Comparison of ENCODE assay signal across 18 mouse cellular contexts in the genomic region with DNA sequence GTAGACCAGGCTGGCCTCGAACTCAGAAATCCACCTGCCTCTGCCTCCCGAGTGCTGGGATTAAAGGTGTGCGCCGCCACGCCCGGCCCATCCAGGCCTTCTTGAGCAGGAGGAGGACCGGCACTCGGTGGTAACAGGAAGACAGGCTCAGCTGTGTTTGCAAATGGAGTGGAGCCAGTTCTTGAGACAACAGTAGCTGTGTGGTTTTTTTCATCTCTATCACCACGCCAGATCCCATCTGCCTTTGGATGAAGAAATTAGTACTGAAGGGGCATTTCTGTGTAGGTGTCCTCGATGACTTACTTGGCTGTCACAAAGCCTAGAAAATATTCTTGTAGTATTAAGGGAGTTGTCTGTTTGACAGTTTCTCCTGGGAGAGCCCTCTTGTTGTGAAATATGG. TPM values are rescaled to one million over a fixed set of nuclear protein-coding genes. Genes with fewer than 3 reads are reported as not detected.
DNase-seq lines count a peak whose midpoint lies in the region; TF ChIP-seq lines count a peak whose summit lies in the region.
"Had no signal": no experiment of that assay in that cellular context is flagged by ENCODE, and none has a peak within 500 bp of the region (broad histone marks: within the 10 kb centered on the region; RNA-seq: fewer than 3 reads in every experiment).

No protein-coding gene starts in this region.

- H3K4me1 ChIP-seq in thymus, adult 2 months (replicated peaks; ENCODE audit: control insufficient read depth, insufficient read depth, low read length): peaks cover 12% of the 10 kb centered on the region
- no peaks in the 10 kb centered on the region for H3K4me1 ChIP-seq in limb, embryonic 10.5 days
- H3K4me1 ChIP-seq: limb, embryonic 13.5 days had no signal

- no peak for TF ChIP-seq CTCF in thymus, adult 2 months (IDR thresholded peaks at IDR 0.05; ENCODE audit: borderline replicate concordance, control insufficient read depth, extremely low read depth, insufficient read depth, low read length, poor library complexity)

- no peak for TF ChIP-seq POLR2A in thymus, adult 2 months (IDR thresholded peaks at IDR 0.05; ENCODE audit: control insufficient read depth, extremely low read depth, insufficient read depth, low read length, poor library complexity)

- H3K27ac ChIP-seq in thymus, adult 2 months (ENCODE audit: control insufficient read depth, insufficient read depth, low read length): no peak overlapping the region
- no peak overlapping the region for H3K27ac ChIP-seq in limb, embryonic 10.5 days
- H3K27ac ChIP-seq: hindbrain, postnatal 0 days; limb, embryonic 13.5 days had no signal

- DNase-seq in layer of hippocampus, adult 11-12 months (ENCODE audit: low spot score): peak; percentile 35
- no peak for DNase-seq in layer of hippocampus, postnatal 10 days (ENCODE audit: low spot score in 2 of 2)
- peak; percentile 18 for DNase-seq in thymus, adult 2 months
- DNase-seq in thymus, adult 18-20 months: no peak
- peak; percentile 18 for DNase-seq in layer of hippocampus, adult 9-10 months (ENCODE audit: low spot score)
- peak; percentile 49 for DNase-seq in telencephalon, adult 2 months (ENCODE audit: low read depth, low spot score)
- DNase-seq in limb, embryonic 10.5 days (ENCODE audit: low spot score): no peak
- DNase-seq in gastrocnemius, postnatal 4 days (ENCODE audit: low spot score in 2 of 2): no peak
- DNase-seq: adrenal gland, adult 8-10 months; cerebellum, adult 18-20 months; gastrocnemius, postnatal 14 days; heart, postnatal 36 days; kidney, adult 18-20 months; kidney, postnatal 36 days; lung, embryonic 14.5 days had no signal

- H3K9me3 ChIP-seq in limb, embryonic 10.5 days (replicated peaks): no peaks in the 10 kb centered on the region
- H3K9me3 ChIP-seq: G1E; limb, embryonic 13.5 days had no signal

- no peaks in the 10 kb centered on the region for H3K27me3 ChIP-seq in thymus, adult 2 months (ENCODE audit: control insufficient read depth, insufficient read depth, low read length)
- no peaks in the 10 kb centered on the region for H3K27me3 ChIP-seq in limb, embryonic 10.5 days (ENCODE audit: low read depth, poor library complexity, severe bottlenecking)
- H3K27me3 ChIP-seq: limb, embryonic 13.5 days had no signal

- H3K36me3 ChIP-seq in thymus, adult 2 months (ENCODE audit: control insufficient read depth, insufficient read depth, low read length): no peaks in the 10 kb centered on the region
- peaks cover 59% of the 10 kb centered on the region for H3K36me3 ChIP-seq in limb, embryonic 10.5 days

- H3K4me3 ChIP-seq in thymus, adult 2 months (ENCODE audit: control insufficient read depth, insufficient read depth, low read length): no peak overlapping the region
- H3K4me3 ChIP-seq in limb, embryonic 10.5 days: no peak overlapping the region
- H3K4me3 ChIP-seq: limb, embryonic 13.5 days had no signal

- WGBS in thymus, adult 2 months: 51% methylated on average over 10 of the region's 10 CpGs
- WGBS in limb, embryonic 10.5 days: 96% methylated on average over 10 of the region's 10 CpGs

RNA-seq across cellular contexts. Expression of a gene that starts 28.9 kb away (rescaled TPM):
- total RNA-seq in layer of hippocampus, postnatal 10 days (2021): 10 to 100 TPM; 53.8 to 55.6 TPM
- polyA plus RNA-seq in thymus, adult 2 months (2012; rRNA removed): 24.8 and 40.2 TPM in 2 replicates
- polyA plus RNA-seq in limb, embryonic 10.5 days (2016; fragmentation: Nextera tagmentation; extraction: Ambion mirVana): 54.6 and 59.0 TPM in 2 replicates
- total RNA-seq in gastrocnemius, postnatal 4 days (2021): 10 to 100 TPM; 11.8 to 12.3 TPM

Comparison
In these comparisons a context has a peak if more than half of its experiments do, and no peak if none do; other contexts are left out.
1. DNase-seq: peak in layer of hippocampus, adult 11-12 months (single experiment), thymus, adult 2 months (single experiment), layer of hippocampus, adult 9-10 months (single experiment) and telencephalon, adult 2 months (single experiment); none in layer of hippocampus, postnatal 10 days (0 of 2), thymus, adult 18-20 months (0 of 2), limb, embryonic 10.5 days (single experiment) and gastrocnemius, postnatal 4 days (0 of 2).
2. RNA of a gene that starts 28.9 kb away (total RNA-seq): 53.8 to 55.6 TPM in layer of hippocampus, postnatal 10 days; 11.8 to 12.3 TPM in gastrocnemius, postnatal 4 days; every median in the first group is over 4 times any median in the second.